Mouse (Mus musculus) urinary bladder, postnatal 4 days (tissue): ENCODE measurements around the gene Chst12.

Source experiments
- DNase-seq, 2 experiments: peaks; one replicate each; pipeline ENCODE4 v3.0.0; 2021 to 2022; ENCODE audit warnings: low spot score in 2 of 2

The Chst12 gene

DNA sequence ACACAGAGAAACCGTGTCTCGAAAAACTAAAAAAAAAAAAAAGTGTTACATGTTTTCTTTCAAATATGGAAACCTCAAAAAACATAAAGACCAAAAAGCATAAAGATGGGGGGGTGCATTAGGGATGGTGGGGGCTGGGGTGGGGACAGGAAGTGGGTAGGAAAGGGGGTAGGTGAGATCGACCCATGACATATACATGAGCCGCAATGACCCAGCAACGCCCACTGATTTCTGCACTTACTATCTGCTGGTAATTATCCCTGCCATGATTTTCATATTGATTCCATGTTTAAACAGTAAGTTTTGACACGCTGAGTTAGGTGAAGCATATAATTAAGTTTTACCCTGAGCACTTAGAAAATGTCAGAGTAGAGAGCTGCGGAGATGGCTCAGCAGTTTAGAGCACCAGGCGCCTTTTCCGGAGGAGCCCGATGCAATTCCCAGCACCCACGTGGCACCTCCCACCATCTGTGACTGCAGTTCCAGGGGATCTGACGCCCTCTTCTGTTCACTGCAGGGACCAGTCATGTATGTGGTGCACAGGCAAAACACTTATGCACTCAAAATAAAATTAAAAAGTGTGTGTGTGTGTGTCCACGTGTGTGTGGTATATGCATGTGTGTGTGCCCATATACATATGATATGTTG, 65.0 kb downstream of the Chst12 start:
- no peak for DNase-seq

DNA sequence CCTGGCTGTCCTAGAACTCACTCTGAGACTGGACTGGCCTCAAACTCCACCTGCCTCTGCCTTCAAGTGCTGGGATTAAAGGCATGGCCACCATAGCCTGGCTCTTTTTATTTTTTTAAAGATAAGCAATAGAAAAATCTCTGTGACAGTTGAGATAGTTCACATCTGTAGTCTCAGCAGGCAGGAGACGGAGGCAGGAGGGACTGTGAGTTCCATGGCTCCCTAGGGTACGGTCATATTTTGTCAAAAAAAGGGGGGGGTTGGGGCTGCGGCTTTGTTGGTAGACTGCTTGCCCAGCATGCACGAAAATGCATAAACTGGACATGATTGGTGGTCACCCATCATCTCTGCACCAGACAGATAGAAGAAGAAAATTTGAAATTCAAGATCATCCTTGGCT, 65.9 kb downstream of the Chst12 start:
- no peak for DNase-seq

- peak in 1 of 2 experiments; percentile 50 for DNase-seq
These were observed 66.3 kb downstream of the Chst12 start for GRCm38 (mm10) chr5:140571673-140572072.

GRCm38 (mm10) chr5:140572611-140573010, 67.3 kb downstream of the Chst12 start:
- DNase-seq, result no peak
